Mouse (Mus musculus): ENCODE results near the gene Sdccag8.
"Not testable (repeated sequence)": the region's sequence is repeated elsewhere in the genome, so short reads cannot be mapped to it uniquely, and the experiment has no call there.

The Sdccag8 gene

DNA sequence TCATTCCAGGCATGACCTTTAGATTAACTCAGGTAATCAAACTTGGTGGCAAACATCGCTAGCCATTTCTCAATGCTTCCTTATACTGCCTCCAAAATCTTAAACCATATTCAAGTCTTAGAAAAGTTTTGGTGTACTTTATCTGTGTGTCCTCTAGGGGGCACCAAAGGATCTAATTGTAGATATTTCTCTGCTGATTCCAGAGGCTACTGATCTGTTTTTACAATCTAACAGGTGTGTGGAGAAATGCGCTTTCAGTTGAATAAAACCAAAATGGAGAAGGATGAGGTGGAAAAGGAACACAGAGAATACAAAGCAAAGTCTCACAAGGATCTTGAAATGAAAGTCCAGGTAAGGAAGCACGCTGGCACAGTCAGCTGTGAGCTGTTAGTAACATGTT is 63.3 kb downstream of the Sdccag8 start:
- DNase-seq (ENCODE audit: low spot score) = no peak

- no peak for DNase-seq (ENCODE audit: low spot score)
Measured at GRCm38 (mm10) chr1:176879005-176879404, 64.5 kb downstream of the Sdccag8 start.

GRCm38 (mm10) chr1:176879614-176880013 is 65.2 kb downstream of the Sdccag8 start:
- no peak for DNase-seq (ENCODE audit: low spot score)

DNA sequence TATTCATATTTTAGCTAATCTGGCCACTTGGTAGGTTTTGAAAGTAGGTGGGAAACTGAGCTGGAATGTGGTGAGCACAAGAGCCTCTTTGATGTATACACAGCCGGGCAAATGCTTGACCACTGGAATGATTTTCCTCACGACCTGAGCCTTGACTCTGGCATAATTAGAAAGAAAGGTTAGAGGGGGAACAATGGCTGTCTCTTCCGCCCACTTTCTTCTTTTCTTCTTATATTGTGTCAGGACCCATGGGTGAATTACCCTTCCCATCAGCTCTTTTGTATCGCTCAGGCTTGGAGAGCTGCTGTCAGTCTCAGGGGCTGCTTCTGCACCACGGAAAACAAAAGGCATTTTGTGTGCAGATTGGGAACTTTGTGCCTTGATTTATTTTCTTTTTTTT is 65.6 kb downstream of the Sdccag8 start:
- DNase-seq (ENCODE audit: low spot score) = no peak

- no peak for DNase-seq (ENCODE audit: low spot score)
Measured at GRCm38 (mm10) chr1:176880943-176881342, 66.5 kb downstream of the Sdccag8 start.

GRCm38 (mm10) chr1:176885207-176885933 is 70.9 kb downstream of the Sdccag8 start:
- no peak for DNase-seq (ENCODE audit: low spot score)

- no peak for DNase-seq (ENCODE audit: low spot score)
Measured at GRCm38 (mm10) chr1:176886002-176886401, 71.5 kb downstream of the Sdccag8 start.

- no peak for DNase-seq (ENCODE audit: low spot score)
Measured at GRCm38 (mm10) chr1:176903741-176904140, 89.3 kb downstream of the Sdccag8 start.

GRCm38 (mm10) chr1:176915946-176916345 is 101.5 kb downstream of the Sdccag8 start:
- no peak for DNase-seq (ENCODE audit: low spot score)

- DNase-seq (ENCODE audit: low spot score) = no peak
Measured at GRCm38 (mm10) chr1:176919486-176919885, 105.0 kb downstream of the Sdccag8 start.

DNA sequence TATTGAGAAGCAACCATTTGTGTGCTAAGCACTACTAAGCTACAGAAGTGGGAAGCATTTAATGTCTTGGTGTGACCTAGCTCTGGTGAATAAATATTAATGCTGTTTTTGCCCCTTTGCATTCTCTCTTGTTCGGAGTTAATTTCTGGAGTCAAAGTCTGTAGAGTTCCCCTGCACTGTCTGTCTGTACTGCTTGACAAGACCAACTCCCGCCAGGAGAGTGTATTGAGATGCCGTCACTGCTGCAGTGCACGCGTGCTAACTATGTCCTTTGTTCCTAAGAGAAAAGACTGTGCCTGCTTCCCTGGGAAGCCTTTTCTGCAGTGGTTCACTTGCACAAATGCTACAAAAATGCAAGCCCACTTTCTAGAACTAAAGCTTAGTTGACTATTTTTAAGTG is 108.4 kb downstream of the Sdccag8 start:
- no peak for DNase-seq (ENCODE audit: low spot score)

- no peak for DNase-seq (ENCODE audit: low spot score)
Measured at GRCm38 (mm10) chr1:176926009-176926408, 111.5 kb downstream of the Sdccag8 start.

- no peak for DNase-seq (ENCODE audit: low spot score)
Measured at GRCm38 (mm10) chr1:176927312-176927711, 112.9 kb downstream of the Sdccag8 start.

DNA sequence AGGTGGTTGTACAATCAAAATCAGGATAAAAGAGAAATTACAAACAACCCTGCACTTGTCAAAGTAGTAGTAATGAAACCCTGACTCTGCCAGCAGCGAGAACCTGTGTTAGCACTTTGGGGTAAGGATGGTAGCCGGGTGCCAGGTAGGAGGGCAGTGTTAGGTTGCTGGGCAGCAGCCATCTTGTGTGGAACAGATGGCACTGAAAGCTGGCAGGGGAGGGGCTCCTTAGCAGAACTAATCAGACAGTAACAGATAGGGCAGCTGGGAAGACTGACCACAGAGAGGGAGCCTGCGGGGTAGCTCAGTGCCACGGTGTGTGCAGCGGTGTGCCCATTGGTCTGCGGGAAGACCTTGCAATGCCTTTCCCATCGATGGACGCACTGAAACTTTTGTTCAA is 115.2 kb downstream of the Sdccag8 start:
- DNase-seq (ENCODE audit: low spot score) = no peak

DNA sequence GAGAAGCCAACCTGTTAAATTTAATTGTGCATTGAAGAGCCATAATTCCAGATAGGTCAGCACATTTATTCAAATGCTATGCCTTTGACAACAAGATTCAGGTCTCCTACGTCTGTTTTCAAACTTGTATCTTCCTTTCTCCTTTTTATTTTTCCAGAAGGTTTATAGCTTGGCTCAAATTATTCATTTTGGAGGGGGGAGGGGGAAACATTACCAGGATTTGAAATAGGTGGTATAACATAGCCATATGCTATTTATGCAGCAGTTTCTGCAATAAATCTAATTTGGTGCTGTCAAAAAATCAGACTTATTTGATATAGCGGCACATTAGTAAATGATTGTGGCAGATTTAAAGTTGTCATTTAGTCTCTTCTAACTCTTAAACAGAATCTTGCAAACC is 116.1 kb downstream of the Sdccag8 start:
- no peak for DNase-seq (ENCODE audit: low spot score)

- no peak for DNase-seq (ENCODE audit: low spot score)
Measured at GRCm38 (mm10) chr1:176930981-176931500, 116.6 kb downstream of the Sdccag8 start.

- DNase-seq (ENCODE audit: low spot score) = no peak
Measured at GRCm38 (mm10) chr1:176931511-176931910, 117.1 kb downstream of the Sdccag8 start.

DNA sequence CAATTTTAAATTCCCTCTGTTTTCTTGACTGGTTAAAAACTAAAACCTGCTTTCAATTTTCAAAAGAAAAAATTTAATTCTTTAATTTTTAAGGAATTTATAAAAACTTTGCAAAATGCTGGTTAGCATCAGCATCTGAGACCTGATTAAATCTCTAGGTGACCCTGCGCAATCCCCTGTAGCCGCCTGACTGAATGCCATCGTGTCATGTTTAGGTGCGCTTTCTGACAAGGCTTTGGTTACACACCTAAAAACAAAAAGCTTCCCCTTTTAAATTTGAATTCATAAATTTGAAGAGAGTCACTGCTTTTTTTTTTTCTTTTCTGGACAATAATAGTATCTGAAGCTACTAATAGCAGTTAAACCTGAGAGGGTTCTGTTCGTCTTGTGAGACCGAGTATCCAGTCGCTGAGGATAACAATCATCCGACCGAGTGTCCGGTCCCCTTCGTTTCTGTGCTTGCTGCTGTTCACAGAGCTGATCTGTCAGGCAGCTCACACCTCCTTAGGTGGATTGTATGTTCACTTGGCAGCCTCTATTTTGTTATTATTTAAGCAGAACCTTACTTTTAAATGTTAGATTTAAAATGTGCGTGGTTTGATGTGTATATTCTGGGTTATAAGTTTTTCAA is 118.0 kb downstream of the Sdccag8 start:
- DNase-seq (ENCODE audit: low spot score) = no peak

DNA sequence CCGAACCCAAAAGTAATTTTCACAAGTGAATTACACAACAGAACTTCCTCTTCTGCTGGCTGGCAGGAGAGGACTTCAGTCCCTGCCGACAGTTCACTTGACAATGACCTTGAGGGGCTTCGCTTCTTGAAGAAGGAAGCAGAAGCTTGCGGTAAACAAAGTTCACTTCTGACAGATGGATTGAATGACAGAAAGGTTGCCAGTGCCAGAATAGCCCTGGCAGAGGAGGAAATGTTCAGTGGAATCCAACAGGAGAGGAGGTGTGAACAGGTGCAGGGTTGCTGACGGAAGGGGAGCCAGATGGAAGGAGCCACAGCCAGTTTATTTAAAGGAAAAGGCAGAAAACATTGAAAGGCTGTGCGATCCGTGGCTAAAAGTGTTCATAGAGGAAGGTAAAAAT is 118.9 kb downstream of the Sdccag8 start:
- no peak for DNase-seq (ENCODE audit: low spot score)

GRCm38 (mm10) chr1:176934043-176934762 is 119.7 kb downstream of the Sdccag8 start:
- DNase-seq (ENCODE audit: low spot score) = no peak

- DNase-seq (ENCODE audit: low spot score) = no peak
Measured at GRCm38 (mm10) chr1:176939901-176940341, 125.5 kb downstream of the Sdccag8 start.

- DNase-seq (ENCODE audit: low spot score) = not testable (repeated sequence)
Measured at GRCm38 (mm10) chr1:176941286-176941990, 127.0 kb downstream of the Sdccag8 start.

Measured in yolk sac, embryonic 10.5 days (tissue).